Mouse (Mus musculus) ovary, postnatal 10 days (tissue): ENCODE data around the gene Dock11.

Experiments
- DNase-seq: peaks from one replicate; pipeline ENCODE4 v3.0.0; 2022; ENCODE audit warnings: low spot score

Gene Dock11

DNA sequence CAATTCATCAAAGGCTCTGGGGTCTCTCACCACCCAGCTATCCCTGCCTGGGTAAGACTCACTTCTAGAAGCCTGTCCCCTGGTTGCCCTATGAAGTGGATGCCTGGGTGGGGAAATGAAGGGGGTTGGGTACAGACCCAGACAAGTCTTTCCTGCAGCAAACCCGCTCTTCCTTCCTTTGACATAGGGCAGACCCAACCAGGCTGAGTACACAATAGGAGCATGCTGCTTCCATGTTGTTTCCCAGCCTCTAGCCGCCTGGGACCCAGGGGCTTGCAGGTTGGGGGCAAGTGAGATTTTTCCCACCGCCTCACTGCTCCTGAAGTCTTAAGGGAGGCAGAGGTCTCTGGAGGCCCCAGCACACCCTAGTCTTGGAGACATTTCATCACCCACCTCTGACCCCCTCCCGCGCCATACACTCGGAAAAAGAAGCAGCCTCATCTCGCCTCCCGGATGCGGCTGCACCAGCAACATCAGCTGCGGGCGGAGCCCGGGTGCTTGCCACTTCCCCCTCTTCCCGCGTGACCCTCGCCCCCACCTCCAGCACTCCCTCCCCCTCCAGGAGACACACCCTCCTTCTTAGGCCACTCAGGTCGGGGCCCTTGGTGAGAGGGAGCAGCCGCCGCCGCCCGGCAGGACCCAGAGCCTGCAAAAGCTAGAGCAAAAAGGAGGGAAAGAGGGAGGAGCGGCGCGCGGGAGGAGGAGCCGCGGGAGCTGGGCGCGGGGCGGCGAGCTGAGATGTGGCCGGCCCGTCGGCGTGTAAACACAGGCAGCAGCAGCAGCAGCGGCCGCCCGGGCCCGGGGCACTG, at the start of gene Dock11:
Gene Dock11, plus strand, starts transcription at position 746 of the 809 bp plus-strand sequence.
- peak; percentile 5 for DNase-seq

DNA sequence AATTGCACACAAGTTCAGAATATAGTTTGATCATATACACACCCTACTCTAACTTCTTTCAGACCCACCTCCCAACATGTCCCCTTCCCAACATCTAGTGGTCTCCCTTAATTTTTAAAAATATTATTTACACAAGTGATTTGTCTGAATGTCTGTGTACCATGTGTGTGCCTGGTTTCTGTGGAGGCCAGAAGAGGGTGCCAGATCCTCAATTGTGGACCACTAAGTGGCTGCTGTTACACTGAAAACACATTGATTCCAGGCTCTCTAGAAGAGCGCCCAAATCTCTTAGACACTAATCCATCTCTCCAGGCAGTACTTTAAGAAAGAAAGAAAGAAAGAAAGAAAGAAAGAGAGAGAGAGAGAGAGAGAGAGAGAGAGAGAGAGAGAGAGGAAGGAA, 8.9 kb upstream of the Dock11 start:
- DNase-seq = no peak

- DNase-seq = peak; percentile 4
These were observed 540 bp downstream of the Dock11 start for GRCm38 (mm10) chrX:35888945-35889799.

GRCm38 (mm10) chrX:35889800-35890106, 1.1 kb downstream of the Dock11 start:
- no peak for DNase-seq

- DNase-seq = no peak
These were observed 3.0 kb downstream of the Dock11 start for GRCm38 (mm10) chrX:35891534-35892125.

GRCm38 (mm10) chrX:35892377-35892776, 3.7 kb downstream of the Dock11 start:
- no peak for DNase-seq

DNA sequence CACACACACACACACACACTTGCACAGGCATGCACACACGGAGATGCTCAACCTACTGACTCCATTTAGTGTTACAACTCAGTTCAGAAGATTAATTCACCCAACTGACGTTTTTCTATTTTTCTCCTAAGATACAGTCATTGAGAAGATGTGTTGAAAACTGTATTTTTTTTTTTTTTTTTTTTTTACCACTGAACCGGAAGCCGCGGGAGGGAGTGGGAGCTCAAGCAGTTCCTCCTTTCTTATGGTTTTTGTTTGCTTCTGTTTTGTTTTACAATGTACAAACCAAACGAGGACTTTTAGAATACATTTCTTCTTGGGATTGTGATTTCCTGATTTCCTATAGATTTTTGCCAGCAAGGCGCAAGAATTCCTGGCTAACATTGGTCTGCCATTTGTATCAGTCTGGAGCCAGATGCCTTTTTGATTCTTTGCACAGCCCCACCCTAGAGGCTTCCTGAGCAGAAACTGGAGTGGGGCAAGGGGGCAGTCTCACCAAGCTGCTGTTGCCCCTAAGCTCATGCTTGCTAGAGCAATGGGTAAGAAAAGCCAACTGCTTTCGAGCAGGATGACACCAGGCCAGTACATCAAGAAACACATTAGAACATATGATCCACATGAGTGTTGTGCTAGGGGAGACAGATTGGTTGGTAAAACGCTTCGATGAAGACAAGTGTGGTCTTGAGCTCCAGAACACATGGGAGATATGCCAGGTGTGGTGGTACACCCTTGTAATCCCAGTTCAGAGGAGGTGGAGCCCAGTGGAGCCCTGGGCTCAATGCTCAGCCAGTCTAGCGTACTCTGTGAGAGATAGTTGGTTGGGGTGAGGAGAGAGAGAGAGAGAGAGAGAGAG, 9.2 kb downstream of the Dock11 start:
- no peak for DNase-seq

GRCm38 (mm10) chrX:35898501-35898766, 9.8 kb downstream of the Dock11 start:
- DNase-seq = no peak

- no peak for DNase-seq
These were observed 15.7 kb downstream of the Dock11 start for GRCm38 (mm10) chrX:35904352-35904751.

GRCm38 (mm10) chrX:35906696-35907330, 18.2 kb downstream of the Dock11 start:
- DNase-seq = no peak

GRCm38 (mm10) chrX:35919558-35919957, 30.9 kb downstream of the Dock11 start:
- no peak for DNase-seq

- DNase-seq = no peak
These were observed 31.5 kb downstream of the Dock11 start for GRCm38 (mm10) chrX:35920096-35920607.

GRCm38 (mm10) chrX:35921922-35922321, 33.3 kb downstream of the Dock11 start:
- no peak for DNase-seq

DNA sequence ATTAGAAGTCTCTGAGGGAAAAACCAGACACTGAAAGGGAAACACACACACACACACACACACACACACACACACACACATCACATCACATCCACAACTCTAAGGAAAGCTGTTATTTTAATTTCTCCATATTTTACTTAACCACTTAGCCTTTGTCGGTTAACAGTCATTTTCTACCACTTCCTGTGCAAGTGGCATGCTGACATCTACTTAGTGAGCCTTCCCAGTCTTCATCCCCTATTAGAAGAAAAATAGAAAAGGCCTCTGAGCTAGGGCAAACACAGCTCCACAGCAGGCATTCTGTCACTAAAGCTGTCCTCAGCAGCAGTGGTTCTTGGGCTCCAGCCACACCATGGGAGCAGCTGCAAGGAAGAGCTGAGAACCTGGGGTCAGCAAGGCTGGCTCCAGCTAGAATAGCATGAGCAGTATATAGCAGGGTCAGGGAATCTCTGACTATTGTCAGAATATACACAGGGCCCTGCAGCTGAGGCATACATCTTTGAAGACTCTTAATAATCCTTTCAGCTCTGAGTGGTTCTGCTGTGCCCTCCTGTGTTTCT, 36.2 kb downstream of the Dock11 start:
- DNase-seq = no peak

DNA sequence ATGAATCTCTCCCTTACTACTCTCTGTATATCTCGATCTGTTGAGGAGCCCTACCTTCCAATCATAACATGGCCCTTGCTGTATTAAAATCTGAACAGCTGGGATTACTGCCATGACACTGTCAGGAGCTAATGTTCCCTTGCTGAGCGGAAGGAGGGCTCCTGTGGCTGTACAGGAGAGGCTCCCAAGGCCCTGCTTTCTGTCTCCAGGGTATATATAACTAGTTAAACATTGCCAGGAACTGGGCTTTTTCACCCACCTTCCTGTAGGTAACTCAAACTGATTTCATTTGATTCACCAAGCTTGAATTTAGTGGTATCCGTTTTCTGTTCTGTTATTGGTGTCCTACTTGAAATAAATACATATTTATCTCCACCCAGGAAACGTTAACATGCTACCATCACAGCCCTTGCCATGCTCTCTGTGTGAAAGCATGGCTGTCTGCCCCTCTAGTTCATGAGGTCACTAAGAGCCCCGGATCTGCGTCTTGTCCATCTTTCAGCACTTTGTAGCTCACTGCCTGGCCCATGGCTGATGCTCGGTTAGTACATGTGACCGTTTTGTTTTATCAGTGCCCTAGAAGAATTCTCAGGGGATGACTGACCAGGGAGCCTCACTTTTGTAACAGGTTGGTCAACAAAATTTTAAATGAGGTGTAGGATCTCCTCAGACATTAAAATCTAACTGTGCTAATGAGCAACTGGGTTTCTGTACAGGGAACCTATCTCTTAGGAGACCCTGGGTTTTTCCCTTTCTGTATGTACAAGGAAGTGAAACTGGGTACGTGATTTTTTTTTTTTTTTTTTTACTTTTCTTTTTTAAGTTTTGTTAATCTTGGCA, 41.7 kb downstream of the Dock11 start:
- DNase-seq = no peak

GRCm38 (mm10) chrX:35930934-35931406, 42.3 kb downstream of the Dock11 start:
- no peak for DNase-seq

DNA sequence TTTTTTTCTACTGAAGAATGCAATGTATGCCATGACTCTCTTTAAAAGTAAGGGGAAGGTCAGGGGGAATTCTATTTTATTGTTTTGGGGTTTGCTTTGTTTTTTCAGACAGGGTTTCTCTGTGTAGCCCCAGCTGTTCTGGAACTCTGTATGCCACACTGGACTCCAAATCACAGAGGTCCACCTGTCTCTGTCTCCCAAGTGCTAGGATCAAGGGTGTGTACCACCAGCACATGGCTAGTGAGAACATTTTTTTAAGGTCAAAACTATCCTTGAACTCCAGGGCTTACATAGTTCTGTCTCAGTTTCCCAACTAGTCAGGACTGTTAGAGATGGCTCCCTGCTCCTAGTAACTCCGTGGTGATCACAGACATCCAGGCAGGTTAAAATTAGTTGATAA, 43.3 kb downstream of the Dock11 start:
- DNase-seq = no peak

DNA sequence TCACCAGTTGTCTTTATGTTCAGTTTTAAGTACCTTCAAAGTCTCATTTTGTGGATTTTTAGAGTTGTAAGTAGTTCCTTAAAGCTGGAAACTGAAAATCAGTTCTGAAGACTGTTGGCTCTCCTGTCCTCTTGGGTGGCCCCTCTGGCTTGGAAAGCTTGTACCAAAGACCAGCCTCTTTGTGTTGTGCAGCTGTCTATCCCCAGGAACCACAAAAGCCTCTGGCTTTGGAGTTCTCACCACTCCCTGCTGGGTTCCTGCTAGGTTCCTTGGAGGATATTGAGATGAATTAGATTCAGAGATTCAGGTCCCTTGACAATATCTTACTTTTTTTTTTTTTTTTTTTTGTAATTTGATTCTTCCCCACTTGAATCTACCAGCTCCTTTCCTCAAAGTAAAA, 44.3 kb downstream of the Dock11 start:
- DNase-seq = no peak

GRCm38 (mm10) chrX:35938112-35938511, 49.5 kb downstream of the Dock11 start:
- DNase-seq = no peak

GRCm38 (mm10) chrX:35946394-35946793, 57.8 kb downstream of the Dock11 start:
- no peak for DNase-seq
